Mouse (Mus musculus) erythroblast, embryonic 14.5 days (primary cell): ENCODE data around the gene Abca15. TPM values are rescaled to one million over a fixed set of nuclear protein-coding genes. Genes with fewer than 3 reads are reported as not detected.

Experiments
- H3K27me3 ChIP-seq: 2 replicates; pipeline ENCODE4 v1.6.1; 2012; ENCODE audit warnings: inconsistent platforms; ENCODE audit not compliant: control insufficient read depth
- H3K36me3 ChIP-seq: 2 replicates; pipeline ENCODE4 v1.6.1; 2012; ENCODE audit warnings: mild to moderate bottlenecking, inconsistent platforms; ENCODE audit not compliant: control insufficient read depth
- H3K4me1 ChIP-seq: 2 replicates; pipeline ENCODE4 v1.6.1; 2012; ENCODE audit warnings: inconsistent platforms; ENCODE audit not compliant: control insufficient read depth
- H3K4me3 ChIP-seq: replicated peaks from 2 replicates; pipeline ENCODE3; 2012; ENCODE audit warnings: moderate library complexity, mild to moderate bottlenecking, inconsistent platforms
- H3K9me3 ChIP-seq: 2 replicates; pipeline ENCODE4 v1.6.1; 2012; ENCODE audit warnings: low read length, inconsistent platforms, mixed read lengths; ENCODE audit not compliant: control insufficient read depth
- GATA1 ChIP-seq: IDR thresholded peaks from 2 replicates; pipeline ENCODE4 v1.6.1; 2012; ENCODE audit warnings: low read length, inconsistent platforms, mixed read lengths
- TAL1 ChIP-seq: IDR thresholded peaks from 3 replicates; pipeline ENCODE4 v1.6.1; 2012; ENCODE audit warnings: low read length, inconsistent platforms, mixed read lengths
- polyA plus RNA-seq: library from polyadenylated mRNA; stranded (reverse); fragments of >175 nt; gene quantifications from 2 replicates; pipeline ENCODE4 v1.2.3, GENCODE M21; 2012

Abca15 gene
- polyA plus RNA-seq, 1 experiment, result not detected

GRCm38 (mm10) chr7:120426625-120427024 is 98.2 kb downstream of the Abca15 start:
- H3K36me3 ChIP-seq, result no peaks in the 10 kb centered on the region
- H3K9me3 ChIP-seq, result no peaks in the 10 kb centered on the region
- TF ChIP-seq GATA1 (no peak), TAL1 (no peak)
- H3K4me3 ChIP-seq, result no peak overlapping the region
- H3K27me3 ChIP-seq, result no peaks in the 10 kb centered on the region
- H3K4me1 ChIP-seq, result peaks cover 3% of the 10 kb centered on the region; the same call in 1 of the 2 replicates

DNA sequence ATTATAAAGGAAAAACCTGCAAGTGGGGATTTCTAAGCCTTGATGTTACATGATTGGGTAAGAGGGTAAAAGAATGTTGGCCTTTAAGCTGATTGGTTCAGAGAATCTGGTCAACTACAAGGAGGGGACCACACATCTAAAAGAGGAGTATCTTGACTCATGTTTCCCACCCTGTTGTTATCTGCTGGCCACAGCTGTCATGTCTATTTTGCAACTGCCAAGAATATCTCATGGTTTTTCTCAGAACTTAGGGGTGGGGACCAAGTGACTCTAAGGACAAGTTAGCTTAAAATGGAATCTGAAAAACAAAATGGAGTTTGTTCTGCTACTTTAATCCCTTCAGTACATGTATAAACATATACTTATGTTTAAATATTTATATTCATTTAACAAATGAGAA is 103.0 kb downstream of the Abca15 start:
- H3K36me3 ChIP-seq, result no peaks in the 10 kb centered on the region
- no peak overlapping the region for H3K4me3 ChIP-seq
- peaks cover 3% of the 10 kb centered on the region; the same call in 1 of the 2 replicates for H3K4me1 ChIP-seq
- no peaks in the 10 kb centered on the region for H3K9me3 ChIP-seq
- no peaks in the 10 kb centered on the region for H3K27me3 ChIP-seq
- TF ChIP-seq TAL1, result no peak
- TF ChIP-seq GATA1, result no peak

Other genes starting within 250 kb of the Abca15 start
- 0.01 and 0.02 TPM in 2 replicates for gene Dnah3, start 233.4 kb upstream of the Abca15 start, polyA plus RNA-seq
- gene Tmem159, start 226.3 kb upstream of the Abca15 start, polyA plus RNA-seq, result not detected in 2 replicates
- not detected in 2 replicates for gene Zp2, start 183.4 kb upstream of the Abca15 start, polyA plus RNA-seq
- gene Anks4b, start 154.8 kb upstream of the Abca15 start, polyA plus RNA-seq, result not detected in 2 replicates
- not detected in 2 replicates for gene Crym, start 126.6 kb upstream of the Abca15 start, polyA plus RNA-seq
- not detected in 2 replicates for gene Abca14, start 124.7 kb upstream of the Abca15 start, polyA plus RNA-seq
- not detected in 2 replicates for gene Abca16, start 81.0 kb downstream of the Abca15 start, polyA plus RNA-seq